Mouse (Mus musculus) megakaryocyte progenitor cell, adult 5-6 weeks (primary cell): ENCODE results near the gene Gclc. TPM values are rescaled to one million over a fixed set of nuclear protein-coding genes. Genes with fewer than 3 reads are reported as not detected.

ENCODE experiments used
- ATAC-seq: replicated peaks from 2 replicates; pipeline ENCODE4 v1.8.0; 2016; ENCODE audit warnings: mild to moderate bottlenecking, moderate TSS enrichment, inconsistent platforms; ENCODE audit not compliant: poor library complexity
- total RNA-seq, 2 experiments: library from RNA; stranded (forward) in 1 of 2; stranded (reverse) in 1 of 2; fragments of 157-497, 149-512 nt in 1 of 2; fragments of 200-1000 nt in 1 of 2; gene quantifications; 2 replicates each; pipeline versions ENCODE4 v1.2.3 to v1.2.4; 2015 to 2017

Gclc gene
- 43.5 and 54.8 TPM in 2 replicates for total RNA-seq (2015)
- 38.5 and 47.2 TPM in 2 replicates for total RNA-seq (2017)

DNA sequence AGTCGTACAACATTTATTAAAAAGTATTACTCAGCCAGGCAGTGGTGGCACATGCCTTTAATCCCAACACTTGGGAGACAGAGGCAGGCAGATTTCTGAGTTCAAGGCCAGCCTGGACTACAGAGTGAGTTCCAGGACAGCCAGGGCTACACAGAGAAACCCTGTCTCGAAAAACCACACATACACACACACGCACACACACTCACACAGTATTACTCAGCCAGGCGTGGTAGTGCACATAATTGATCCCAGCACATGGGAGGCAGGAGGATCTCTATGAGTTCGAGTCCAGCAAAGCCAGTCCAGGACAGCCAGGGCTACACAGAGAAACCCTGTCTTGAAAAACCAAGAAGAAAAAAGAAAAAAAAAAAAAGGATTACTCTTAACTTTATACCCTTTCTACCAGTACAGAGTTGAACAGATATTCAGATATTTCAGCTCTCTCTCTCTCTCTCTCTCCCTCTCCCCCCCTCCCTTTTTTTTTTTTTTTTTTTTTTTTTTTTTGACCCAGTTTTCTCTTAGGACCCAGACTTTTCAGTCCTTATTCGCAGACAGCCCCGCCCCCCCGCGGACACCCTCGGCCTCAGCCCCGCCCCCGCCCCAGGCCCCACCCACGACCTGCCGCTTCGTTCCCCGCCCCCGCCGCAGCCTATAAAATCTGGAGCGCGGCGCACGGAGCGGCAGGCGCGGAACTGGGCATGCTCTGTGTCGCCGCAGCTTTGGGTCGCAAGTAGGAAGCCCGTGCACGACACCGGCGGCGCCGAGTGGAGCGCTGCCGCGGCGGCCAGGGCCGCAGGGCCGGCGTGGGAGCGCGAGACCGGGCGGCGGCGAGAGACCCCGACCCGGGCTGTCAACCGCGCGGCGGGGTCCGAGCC is at the start of gene Gclc:
Gclc (plus strand) TSS at position 683 of the 875 bp plus-strand sequence.
- ATAC-seq, result peak; percentile 50

DNA sequence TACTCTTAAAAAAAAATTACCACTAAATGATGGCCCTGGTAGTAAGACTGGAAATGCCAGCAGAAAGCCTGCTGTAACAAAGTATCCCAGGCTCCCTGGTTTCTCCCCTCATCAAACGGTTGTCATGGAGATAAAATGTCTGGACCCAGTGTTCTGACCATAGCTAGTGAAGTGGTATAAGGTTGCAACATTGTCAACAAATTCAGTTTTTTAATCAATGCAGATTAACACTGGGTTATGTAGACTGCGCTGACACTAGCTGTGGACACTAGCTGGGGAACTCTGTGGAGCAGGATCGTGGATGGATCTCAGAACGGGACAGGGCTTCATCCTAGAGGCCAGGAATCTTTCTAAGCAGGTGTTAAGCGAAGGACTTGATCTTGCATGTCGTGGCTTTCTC is 47.8 kb upstream of the Gclc start:
- no peak for ATAC-seq

DNA sequence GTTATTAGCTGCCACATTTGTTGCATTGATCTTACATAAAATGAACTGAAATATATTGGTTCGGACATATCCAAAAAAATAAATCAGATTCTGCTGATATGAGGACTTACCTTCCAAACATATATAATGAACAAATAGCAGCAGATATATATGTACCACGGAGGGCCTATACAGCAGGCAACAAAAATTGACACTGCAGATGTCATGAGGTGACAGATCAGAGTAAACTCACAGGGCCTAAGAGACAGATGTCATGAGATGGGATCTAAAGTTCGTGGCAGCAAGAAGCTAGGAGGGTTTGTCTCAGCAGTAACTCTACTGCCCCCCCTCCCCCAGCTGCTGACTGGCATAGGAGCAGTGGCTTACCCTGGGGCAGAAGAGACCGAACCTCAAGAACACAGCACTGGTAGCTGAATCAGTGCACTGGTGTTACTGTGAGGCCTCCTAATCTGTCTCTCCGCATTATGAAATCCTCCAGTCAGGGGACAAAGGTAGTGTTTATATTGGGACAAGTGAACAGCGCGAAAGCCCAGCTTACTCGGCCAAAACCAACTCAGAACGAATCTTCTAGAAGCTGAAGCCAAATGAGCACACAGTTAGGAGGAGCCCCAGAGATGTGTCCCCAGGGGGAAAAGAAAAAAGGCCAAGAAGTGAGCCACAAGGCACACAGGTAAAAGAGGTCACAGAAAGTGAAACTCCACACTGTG is 46.7 kb upstream of the Gclc start:
- ATAC-seq, result no peak

DNA sequence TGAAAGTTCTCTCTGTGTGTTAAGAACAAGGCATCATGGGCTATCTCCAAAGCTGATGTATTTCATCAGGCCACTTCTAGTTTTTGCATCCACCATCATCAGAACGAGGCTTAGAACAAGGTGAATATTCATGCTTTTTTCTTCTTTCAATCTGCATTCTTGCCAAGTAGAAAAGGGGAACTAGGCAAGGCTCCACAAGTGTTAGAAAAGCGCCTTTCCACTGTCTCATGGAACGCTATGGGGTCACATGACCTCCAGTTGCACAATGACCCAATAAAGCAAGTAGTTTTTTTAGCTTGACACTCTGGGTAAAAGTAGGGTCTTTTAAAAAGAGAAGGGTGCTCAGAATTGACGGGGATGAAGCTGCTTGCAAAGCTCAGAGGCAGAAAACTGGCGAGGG is 45.4 kb upstream of the Gclc start:
- peak; percentile 72 for ATAC-seq

DNA sequence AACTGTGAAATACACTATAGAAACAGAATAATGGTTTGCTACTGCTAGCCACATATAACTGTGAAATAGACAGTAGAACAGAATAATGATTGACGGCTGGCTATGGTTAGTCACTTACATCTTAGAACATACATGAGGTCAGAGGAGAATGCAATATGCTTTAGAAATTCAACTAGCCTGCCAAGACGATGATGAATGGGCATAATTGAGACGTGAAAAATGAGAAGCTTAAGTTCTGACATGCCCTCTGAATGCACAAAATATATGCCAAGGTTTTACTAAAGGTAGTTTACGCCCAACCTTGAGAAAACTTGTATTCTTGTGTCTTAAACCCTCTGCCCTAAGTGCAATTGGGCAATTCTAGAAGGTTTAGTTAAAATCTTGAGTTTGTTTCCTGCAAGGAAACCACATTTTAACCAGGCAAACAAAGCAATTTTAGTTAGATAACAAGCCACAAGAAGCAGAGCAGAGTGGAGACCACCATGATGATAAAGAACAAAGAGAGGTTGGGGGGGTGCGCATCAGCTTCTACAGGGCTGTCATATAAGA is 43.2 kb upstream of the Gclc start:
- peak; percentile 22; the same call in 1 of the 2 replicates for ATAC-seq

DNA sequence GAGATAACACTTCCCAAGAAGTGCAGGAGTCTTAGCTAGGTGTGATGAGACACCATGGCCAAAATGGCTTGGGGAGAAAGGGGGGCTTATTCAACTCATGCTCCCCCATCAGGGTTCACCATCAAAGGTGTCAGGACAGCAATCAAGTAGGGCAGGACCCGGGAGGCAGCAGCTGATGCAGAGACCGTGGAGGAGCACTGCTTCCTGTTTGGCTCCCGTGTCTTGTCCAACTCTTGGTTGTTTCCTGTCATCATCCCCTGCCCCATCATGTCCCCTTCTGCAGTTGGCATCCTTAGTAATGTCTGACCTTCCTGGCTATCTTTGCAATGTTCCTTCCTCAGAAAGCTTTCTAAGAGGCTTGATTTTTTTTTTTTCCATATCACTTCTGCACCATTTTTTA is 41.5 kb upstream of the Gclc start:
- 0 out of 2 replicates have a peak, but pooled peaks have one; percentile 9 for ATAC-seq

DNA sequence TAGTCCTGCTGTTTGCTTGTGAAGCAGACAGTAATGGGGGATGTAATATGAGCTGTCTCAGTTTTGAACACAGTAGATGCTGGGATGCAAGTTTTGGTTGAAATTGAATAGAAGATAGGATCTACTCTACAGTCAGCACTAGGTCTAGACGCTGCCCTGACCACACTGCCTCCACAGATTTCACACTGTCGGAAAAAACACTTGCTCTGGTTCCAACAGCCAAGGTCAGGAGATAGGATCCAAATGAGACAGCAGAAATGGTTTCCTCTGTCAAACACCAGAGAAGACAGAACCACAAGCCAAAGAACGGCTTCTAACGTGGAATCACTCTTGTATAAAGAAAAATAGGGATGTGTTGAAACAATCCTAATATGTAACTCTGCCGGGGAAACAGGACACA is 41.0 kb upstream of the Gclc start:
- ATAC-seq, result peak; percentile 35

DNA sequence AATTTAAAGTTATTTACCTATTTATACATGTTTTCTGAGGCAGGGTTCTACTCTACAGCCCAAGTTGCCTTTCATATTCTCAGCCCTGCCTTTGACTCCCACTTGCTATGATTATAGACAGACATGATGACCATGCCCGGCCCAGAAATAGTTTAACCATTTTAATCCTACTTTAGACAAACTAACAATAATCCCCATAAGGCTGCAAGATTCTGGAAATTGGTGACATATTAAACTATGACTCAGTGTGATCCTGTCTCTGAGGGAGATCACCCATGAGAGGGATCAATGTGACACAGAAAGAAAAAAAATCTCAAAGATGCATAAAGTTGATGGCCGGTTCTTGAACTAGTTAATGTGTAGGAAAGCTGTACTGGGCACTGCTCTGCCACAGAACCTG is 39.1 kb upstream of the Gclc start:
- no peak for ATAC-seq

DNA sequence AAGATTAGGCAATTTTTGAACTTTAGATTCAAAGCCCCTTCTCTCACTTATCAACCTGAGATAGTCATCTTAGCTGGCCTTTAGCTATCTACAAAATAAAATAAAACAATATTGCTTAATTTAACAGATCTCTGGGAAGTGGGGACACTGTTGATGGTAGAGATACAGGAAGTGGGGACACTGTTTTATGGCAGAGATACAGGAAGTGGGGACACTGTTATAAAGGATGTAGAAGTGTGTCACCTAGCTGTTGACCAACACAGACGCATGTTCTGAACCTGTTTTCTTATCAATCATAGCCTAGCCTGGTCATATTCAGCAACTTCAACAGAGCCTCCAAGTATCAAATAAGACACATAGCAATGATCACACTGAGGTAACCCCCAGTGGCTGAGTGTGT is 38.3 kb upstream of the Gclc start:
- peak; percentile 67 for ATAC-seq

DNA sequence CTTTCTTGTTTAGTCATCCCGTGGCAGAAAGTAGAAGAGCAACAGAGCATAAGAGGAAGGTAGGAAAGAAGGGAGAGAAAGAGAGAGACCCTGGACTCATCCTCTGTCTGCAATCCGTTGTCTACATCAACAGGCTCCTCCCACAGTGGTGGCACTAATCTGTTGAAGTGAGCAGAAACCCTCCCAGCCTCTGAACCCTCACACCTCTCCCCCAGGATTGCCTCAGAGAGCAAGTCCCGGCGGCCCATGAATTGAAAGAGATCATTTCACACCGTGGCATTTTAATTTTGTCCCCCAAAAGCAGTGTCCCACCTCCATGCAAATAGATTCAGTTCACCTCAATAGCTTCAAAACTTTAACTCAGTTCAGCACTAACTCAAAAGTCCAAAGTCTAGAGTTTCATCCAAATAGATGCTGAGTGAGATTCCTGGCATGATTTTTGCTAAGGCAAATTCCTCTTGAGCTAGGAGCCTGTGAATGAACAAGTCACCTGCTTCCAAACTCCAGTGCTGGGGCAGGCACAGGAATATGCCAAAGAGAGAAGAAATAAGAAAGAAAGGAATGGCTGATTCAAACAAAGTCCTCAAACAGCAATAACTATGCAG is 36.4 kb upstream of the Gclc start:
- ATAC-seq, result no peak

DNA sequence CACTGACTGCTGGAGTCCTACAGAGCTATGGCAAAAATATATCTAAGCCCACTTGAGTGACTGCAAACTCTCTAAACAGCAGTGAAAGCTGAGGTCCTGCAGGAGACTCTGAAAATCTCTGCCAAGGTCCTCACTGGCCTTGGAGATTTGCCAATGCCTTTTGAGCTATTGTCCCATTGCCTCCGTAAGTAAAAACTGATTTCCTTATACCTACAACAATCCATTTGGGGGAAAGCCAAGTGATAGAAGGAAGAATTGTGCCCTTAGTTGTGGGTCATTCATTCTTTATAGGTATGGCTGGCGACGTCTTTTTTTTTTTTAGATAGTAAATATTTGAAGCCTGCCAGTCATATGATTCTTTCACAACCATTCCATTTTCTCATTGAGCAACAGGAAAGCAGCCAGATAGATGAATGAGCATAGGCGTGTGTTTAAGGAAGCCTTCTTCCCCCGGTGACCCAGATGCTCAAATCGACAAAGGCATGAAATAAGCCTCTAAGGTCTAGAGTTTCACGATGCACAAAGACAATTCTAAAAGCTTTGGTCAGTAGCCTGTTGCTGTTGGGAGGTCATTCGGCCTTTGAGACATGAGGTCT is 35.4 kb upstream of the Gclc start:
- peak; percentile 60 for ATAC-seq

DNA sequence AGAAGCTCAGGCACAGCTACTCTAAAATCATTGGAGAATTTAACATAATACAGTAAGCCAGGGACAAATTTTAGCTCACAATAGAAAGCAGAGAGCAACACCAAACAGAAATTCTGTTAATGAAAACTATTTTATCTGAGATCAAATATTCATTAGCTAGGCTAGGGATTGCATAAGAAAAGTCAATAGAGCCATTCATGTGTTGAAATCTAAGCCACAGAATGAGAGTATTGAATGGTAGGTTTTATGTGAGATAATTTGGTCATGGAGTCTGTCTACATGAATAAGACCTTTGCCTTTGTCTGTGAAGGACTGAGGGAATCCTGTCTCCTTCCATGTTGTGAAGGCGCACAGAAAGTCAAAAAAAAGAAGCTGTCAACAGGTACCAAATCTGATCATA is 34.7 kb upstream of the Gclc start:
- ATAC-seq, result no peak

DNA sequence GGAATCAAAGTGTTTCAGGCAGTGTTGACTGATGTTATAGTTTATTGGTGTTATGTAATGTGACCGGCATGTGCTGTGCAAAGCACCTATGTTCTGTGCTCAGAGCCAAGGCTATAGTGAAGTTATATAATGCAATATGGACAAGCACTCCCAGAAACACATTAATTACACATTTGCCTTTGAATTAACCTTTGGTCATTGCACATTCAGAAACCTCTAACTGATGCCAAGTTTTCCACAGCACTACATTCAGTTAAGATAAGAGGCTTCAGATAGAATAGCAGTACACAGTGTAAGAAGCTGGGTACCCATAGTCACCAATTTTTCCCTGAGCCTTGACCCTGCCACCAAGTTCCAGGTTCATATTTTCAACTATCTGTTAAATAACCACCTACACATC is 32.0 kb upstream of the Gclc start:
- no peak for ATAC-seq

DNA sequence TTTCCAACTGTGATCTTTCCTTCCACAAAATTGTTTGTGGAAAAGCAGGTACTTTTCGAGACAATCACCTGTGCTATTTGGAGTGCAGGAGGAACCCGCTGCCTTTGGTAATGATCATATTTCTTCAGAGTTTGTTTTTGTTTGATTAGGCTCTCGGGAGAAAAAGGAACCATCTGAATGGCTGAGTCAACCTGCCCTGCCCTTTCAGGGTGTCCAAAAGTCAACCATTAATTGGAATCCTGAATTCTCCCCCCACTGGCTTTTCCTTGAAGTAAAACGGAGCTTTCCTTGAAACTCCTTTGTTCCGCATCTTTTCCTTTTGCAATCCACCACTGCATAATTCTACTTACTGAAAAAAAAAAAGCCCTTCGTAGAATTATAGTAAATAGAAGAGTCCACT is 30.1 kb upstream of the Gclc start:
- no peak for ATAC-seq

DNA sequence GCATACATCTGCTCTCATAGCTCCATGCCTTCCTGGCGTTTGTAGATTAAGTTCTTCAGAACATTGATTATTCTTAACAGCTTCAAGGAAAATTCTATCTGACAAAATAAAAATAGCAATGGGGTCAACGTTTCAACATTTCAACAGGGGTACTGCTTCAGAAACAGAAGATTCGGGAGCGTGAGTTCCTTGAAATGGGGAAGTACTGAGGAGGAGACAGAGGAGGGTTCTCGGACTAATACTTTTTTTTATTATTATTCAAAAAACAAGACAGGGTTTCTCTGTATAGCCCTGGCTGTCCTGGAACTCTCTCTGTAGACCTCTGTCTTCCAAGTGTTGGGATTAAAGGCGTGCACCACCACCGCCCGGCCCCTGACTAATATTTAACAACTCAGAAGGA is 28.9 kb upstream of the Gclc start:
- peak; percentile 55 for ATAC-seq

DNA sequence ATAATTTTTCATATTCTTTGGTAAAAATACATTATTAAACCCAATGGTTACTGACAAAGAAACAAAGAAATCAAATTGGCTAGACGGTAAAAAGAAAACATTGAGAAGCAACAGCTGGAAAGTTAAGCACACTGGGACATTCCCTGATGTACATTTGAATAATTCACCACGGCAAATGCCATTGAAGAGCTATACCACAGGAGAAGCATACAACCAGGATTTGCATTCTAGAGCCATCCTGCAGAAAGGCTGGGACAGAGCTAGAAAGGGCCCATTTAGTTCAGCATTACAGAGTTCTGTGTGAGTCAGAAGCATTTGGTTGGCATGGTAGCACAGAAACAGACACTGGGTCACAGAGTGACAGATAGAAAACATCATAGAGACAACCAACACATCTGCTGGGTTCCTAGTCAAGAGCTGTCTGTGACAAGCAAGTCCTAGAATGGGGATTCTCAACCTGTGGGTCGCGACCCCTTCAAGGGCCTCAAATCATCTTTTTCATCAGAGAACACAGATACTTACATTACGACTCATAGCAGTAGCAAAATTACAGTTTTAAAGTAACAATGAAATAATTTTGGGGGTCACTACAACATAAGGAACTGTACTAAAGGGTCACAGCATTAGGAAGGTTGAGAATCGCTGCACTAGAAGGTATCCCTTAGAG is 28.2 kb upstream of the Gclc start:
- no peak for ATAC-seq

DNA sequence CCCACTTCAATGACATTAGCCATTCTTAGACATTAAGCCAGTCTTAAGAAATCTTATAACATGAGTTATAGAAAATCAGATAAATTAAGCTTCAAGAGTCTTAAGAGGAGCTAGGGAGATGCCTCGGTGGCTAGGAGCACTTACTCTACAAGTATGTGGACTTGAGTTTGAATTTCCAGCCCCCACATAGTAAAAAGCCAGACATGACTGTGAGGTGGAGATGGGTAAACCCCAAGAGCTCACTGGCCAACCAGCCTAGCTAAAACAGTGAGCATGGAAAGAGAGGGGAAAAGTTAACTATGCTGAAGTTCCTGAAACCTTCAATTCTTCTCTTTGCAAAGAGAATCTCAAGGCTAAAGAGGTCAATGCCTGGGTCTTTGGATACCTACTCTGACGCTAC is 27.3 kb upstream of the Gclc start:
- ATAC-seq, result no peak

DNA sequence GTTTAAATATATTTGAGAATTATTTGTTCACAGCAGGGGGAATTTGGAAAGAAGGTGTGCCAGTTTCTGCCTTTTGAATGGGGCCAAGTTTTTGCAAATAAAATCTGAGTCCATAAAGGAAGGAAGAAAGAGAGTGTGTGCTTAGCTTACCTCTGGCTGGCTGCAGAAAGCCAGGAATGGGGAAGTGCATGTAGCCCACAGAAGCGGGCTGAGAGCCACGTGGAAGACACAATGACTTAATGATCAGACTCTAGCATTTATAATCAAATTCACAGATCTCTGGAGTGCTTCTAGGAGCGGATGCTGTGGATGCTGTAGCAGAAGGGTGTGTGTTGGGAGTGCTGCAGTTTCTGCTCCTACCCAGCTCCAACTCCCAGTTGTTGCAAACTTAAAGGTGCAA is 22.3 kb upstream of the Gclc start:
- peak; percentile 91 for ATAC-seq

DNA sequence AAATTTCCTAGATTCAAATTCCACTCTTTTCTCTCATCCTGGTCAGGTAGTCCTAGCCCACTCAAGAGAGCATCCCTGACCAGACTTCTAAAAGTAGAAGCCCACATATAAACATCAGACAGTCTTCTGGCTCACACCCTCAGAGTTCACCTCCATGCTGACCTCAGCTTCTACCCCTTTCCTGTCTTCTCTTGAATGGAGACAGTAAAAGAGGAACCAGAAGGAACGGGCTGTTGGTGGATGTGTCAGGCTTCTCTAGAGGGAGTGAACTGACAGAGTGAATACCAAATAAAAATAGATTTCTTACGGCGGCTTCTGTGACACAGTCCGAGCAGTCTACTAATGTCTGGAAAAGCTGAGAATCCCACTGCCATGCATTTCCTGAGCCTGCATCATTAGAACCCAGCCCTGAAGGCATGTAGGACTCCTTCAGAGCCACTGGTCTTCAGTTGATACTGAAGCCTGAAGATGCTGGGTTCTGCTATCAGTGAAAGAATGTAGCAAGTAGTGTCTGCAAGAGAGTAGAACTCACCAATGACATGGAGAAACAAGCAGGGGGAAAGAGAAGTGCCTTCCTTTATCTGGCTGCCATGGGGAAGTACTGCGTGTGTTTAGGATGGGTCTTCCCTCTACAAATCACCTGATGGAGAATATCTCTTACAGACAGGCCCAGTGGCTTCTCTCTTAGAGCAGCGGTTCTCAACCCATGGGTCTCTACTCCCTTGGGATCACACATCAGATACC is 16.9 kb upstream of the Gclc start:
- peak; percentile 97 for ATAC-seq

DNA sequence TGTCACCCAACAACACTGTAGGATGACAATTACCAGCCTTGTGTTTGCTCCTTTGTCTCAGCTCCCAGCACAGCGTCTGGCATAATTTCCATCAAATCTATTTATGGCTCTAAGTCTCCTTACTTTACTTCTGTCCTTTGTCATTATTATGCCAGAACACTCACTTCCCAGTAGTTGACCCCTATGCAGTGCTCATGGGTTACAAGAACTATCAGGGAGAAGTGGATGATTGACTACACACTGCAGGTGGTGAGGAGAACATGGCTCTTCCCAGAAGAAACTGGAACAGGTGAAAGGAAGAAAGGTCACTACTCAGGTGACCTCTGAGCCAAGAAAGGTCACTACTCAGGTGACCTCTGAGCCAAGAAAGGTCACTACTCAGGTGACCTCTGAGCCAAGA is 12.9 kb upstream of the Gclc start:
- ATAC-seq, result no peak
